Mouse (Mus musculus) thymus, postnatal 10 days (tissue): ENCODE results near the gene S1pr4.

ENCODE experiments used
- DNase-seq, 2 experiments: peaks; one replicate each; pipeline ENCODE4 v3.0.0; 2021; ENCODE audit warnings: low spot score in 2 of 2

The S1pr4 gene

GRCm38 (mm10) chr10:81500032-81500431 lies at the start of gene S1pr4:
TSS of gene S1pr4 (minus strand) at chr10:81500132.
- DNase-seq = no peak

GRCm38 (mm10) chr10:81548944-81549343 lies 49.0 kb upstream of the S1pr4 start:
- no peak for DNase-seq

- no peak for DNase-seq
These were observed 47.0 kb upstream of the S1pr4 start for GRCm38 (mm10) chr10:81546788-81547571.

- DNase-seq = no peak
These were observed 46.4 kb upstream of the S1pr4 start for GRCm38 (mm10) chr10:81546332-81546731.

- peak; percentile 100 for DNase-seq
These were observed 45.3 kb upstream of the S1pr4 start, which contains the start of gene Gna11 for GRCm38 (mm10) chr10:81545161-81545747. TSS of gene Gna11 (minus strand) at chr10:81545190.

- DNase-seq = peak; percentile 60 to 67
These were observed 44.6 kb upstream of the S1pr4 start for GRCm38 (mm10) chr10:81544296-81545160.

- DNase-seq = no peak
These were observed 43.7 kb upstream of the S1pr4 start for GRCm38 (mm10) chr10:81543633-81544032.

GRCm38 (mm10) chr10:81542727-81543460 lies 43.0 kb upstream of the S1pr4 start:
- no peak for DNase-seq

GRCm38 (mm10) chr10:81541803-81542202 lies 41.9 kb upstream of the S1pr4 start:
- no peak for DNase-seq

- DNase-seq = no peak
These were observed 41.4 kb upstream of the S1pr4 start for GRCm38 (mm10) chr10:81541363-81541762.

- no peak for DNase-seq
These were observed 38.6 kb upstream of the S1pr4 start for GRCm38 (mm10) chr10:81538321-81539048.

GRCm38 (mm10) chr10:81537429-81537828 lies 37.5 kb upstream of the S1pr4 start:
- DNase-seq = no peak

- DNase-seq = no peak
These were observed 36.8 kb upstream of the S1pr4 start for GRCm38 (mm10) chr10:81536734-81537133.

- no peak for DNase-seq
These were observed 34.9 kb upstream of the S1pr4 start for GRCm38 (mm10) chr10:81534826-81535225.

- peak; percentile 74 to 88 for DNase-seq
These were observed 26.8 kb upstream of the S1pr4 start for GRCm38 (mm10) chr10:81526779-81527178.

- DNase-seq = no peak
These were observed 25.2 kb upstream of the S1pr4 start for GRCm38 (mm10) chr10:81525017-81525694.

- no peak for DNase-seq
These were observed 24.2 kb upstream of the S1pr4 start, which contains the start of gene Gna15 for GRCm38 (mm10) chr10:81524051-81524605. TSS of gene Gna15 (minus strand) at chr10:81524225.

GRCm38 (mm10) chr10:81523570-81523969 lies 23.6 kb upstream of the S1pr4 start:
- no peak for DNase-seq

- DNase-seq = no peak
These were observed 23.2 kb upstream of the S1pr4 start for GRCm38 (mm10) chr10:81523142-81523541.

GRCm38 (mm10) chr10:81519978-81520365 lies 20.0 kb upstream of the S1pr4 start:
- no peak for DNase-seq
